Mouse (Mus musculus) heart, embryonic 13.5 days (tissue): ENCODE measurements around the gene Gm21983. TPM values are rescaled to one million over a fixed set of nuclear protein-coding genes. Genes with fewer than 3 reads are reported as not detected.

Source experiments
- ATAC-seq: fragments of 200-750 bp; cut with Nextera tagmentation; 2 replicates; pipeline ENCODE4 v1.8.0; 2017; ENCODE audit warnings: moderate TSS enrichment; ENCODE audit not compliant: insufficient number of reproducible peaks, low FRiP score, low TSS enrichment; ENCODE audit errors: extremely low read depth
- H3K27ac ChIP-seq: fragments of 300-500 bp; sonication (generic); replicated peaks from 2 replicates; pipeline ENCODE4 v1.5.1; 2015; ENCODE audit warnings: moderate library complexity, mild to moderate bottlenecking, inconsistent platforms
- H3K27me3 ChIP-seq: fragments of 300-500 bp; sonication (generic); replicated peaks from 2 replicates; pipeline ENCODE4 v1.6.1; 2015; ENCODE audit warnings: mild to moderate bottlenecking, inconsistent platforms
- H3K36me3 ChIP-seq: fragments of 300-500 bp; sonication (generic); 2 replicates; pipeline ENCODE4 v1.6.1; 2015; ENCODE audit warnings: mild to moderate bottlenecking, inconsistent platforms
- H3K4me1 ChIP-seq: fragments of 300-500 bp; sonication (generic); 2 replicates; pipeline ENCODE4 v1.6.1; 2015; ENCODE audit warnings: inconsistent platforms
- H3K4me2 ChIP-seq: fragments of 300-500 bp; sonication (generic); 2 replicates; pipeline ENCODE4 v1.6.1; 2015; ENCODE audit warnings: inconsistent platforms, mild to moderate bottlenecking, moderate library complexity
- H3K4me3 ChIP-seq: fragments of 300-500 bp; sonication (generic); 2 replicates; pipeline ENCODE4 v1.5.1; 2015; ENCODE audit warnings: moderate library complexity, mild to moderate bottlenecking, inconsistent platforms
- H3K9ac ChIP-seq: fragments of 300-500 bp; sonication (generic); 2 replicates; pipeline ENCODE4 v1.6.1; 2015; ENCODE audit warnings: inconsistent platforms, mild to moderate bottlenecking, moderate library complexity
- H3K9me3 ChIP-seq: fragments of 300-500 bp; sonication (generic); 2 replicates; pipeline ENCODE4 v1.6.1; 2016; ENCODE audit warnings: inconsistent platforms
- WGBS: fragments of 180-500 bp; shearing (Covaris S2); methylation state at CpG from one replicate; pipeline ENCODE4 v1.1.7; 2015; ENCODE audit warnings: mixed read lengths; 5-methylcytosine and 5-hydroxymethylcytosine counted together
- microRNA counts: library from miRNA; unstranded; fragments of <30 nt; microRNA quantifications from one replicate; lab custom pipeline; 2016
- microRNA-seq: library from miRNA; unstranded; fragments of <30 nt; microRNA quantifications from one replicate; pipeline ENCODE4, GENCODE M21; 2016
- polyA plus RNA-seq: library from polyadenylated mRNA; unstranded; fragments of >200 nt; fragmentation: Nextera tagmentation; extraction: Ambion mirVana; gene quantifications from 2 replicates; pipeline ENCODE4 v1.2.1, GENCODE M21; 2015

The Gm21983 gene
- polyA plus RNA-seq, 1 experiment from 2014 or later = 0.31 TPM

- Histone ChIP-seq H3K27ac (no peak overlapping the region), H3K9ac (no peak overlapping the region)
- ATAC-seq = no peak
Measured at GRCm38 (mm10) chr7:27128946-27129345, 51.9 kb downstream of the Gm21983 start.

DNA sequence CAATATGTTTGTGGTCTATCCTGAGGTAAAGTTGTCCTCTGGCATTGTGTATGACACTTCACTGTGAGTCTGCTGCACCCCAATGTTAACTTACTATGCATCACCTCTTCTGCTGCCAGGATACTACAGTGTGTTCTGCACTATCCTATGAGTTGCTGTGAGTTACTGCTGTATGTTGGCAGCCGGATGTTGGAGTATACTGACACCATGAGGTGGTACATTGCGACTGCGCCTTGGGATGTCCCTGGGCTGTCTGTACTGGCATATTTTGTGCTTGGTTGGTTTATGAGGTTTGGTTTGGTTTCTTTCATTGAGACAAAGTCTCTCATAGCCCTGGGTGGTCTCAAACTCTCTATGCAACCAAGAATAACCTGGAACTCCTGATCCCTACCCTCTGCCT lies 52.7 kb downstream of the Gm21983 start:
- 47% methylated on average over 3 of the region's 3 CpGs for WGBS
- Histone ChIP-seq H3K4me3 (no peak overlapping the region), H3K4me2 (no peak overlapping the region), H3K9me3 (0 out of 2 replicates have a peak, but pooled peaks cover 3% of the 10 kb centered on the region), H3K36me3 (no peaks in the 10 kb centered on the region), H3K27me3 (no peaks in the 10 kb centered on the region), H3K9ac (no peak overlapping the region), H3K4me1 (peaks cover 5% of the 10 kb centered on the region), H3K27ac (no peak overlapping the region)
- ATAC-seq = no peak

More at GRCm38 (mm10) chr7:27128946-27129345, 51.9 kb downstream of the Gm21983 start:
- 0 out of 2 replicates have a peak, but pooled peaks cover 3% of the 10 kb centered on the region for H3K9me3 ChIP-seq
- H3K36me3 ChIP-seq = no peaks in the 10 kb centered on the region
- peaks cover 6% of the 10 kb centered on the region for H3K4me1 ChIP-seq
- H3K4me2 ChIP-seq = no peak overlapping the region
- H3K27me3 ChIP-seq = no peaks in the 10 kb centered on the region
- WGBS = 55% methylated on average over 13 of the region's 13 CpGs
- H3K4me3 ChIP-seq = no peak overlapping the region

DNA sequence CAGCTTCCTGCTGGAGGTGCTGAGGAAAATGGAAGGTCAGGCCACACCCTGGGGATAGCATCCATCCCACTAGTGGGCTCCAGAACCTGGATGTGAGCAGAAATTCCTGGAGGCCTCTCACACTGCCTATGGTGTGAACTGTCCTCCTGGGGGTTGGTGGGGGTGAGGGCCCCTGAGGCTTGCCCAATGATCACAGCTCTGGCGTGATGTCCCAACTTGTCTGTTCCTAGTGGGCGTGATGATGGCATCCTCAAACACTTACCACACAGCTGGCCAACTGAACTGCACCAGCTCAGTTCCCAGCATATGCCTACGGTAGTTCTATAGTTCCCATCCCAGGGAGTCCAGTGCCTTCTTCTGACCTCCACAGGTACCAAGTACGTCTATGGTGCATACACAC lies 55.9 kb downstream of the Gm21983 start:
- Histone ChIP-seq H3K9me3 (no peaks in the 10 kb centered on the region), H3K4me3 (no peak overlapping the region), H3K27me3 (no peaks in the 10 kb centered on the region), H3K27ac (no peak overlapping the region), H3K36me3 (no peaks in the 10 kb centered on the region), H3K9ac (no peak overlapping the region), H3K4me1 (no peaks in the 10 kb centered on the region), H3K4me2 (no peak overlapping the region)
- WGBS = 76% methylated on average over 4 of the region's 4 CpGs
- no peak for ATAC-seq

DNA sequence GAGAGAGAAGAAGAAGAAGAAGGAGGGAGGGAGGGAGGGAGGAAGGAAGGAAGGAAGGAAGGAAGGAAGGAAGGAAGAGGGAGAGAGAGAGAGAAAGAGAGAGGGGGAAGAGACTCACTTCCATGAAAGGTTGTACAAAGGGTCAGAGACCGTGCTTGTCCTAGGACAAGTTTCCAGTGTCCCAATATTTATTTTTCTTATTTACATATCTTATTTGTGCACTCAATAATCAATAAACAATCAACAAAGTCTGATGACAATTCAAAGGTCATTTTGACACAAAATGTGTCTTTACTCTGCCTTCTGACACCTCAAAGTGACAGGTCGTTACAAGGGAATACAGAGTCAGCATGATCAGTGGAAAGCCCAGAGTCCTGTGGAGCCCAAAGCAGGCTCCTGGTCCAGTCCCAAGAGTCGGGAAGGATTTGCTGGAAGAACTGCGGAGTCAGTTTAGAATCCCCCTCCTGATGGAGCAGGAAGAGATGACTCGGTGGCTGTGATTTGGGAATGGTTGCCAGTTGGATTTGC lies 56.5 kb downstream of the Gm21983 start:
- Histone ChIP-seq H3K9ac (no peak overlapping the region), H3K4me3 (no peak overlapping the region), H3K4me1 (no peaks in the 10 kb centered on the region), H3K4me2 (no peak overlapping the region), H3K27me3 (no peaks in the 10 kb centered on the region), H3K9me3 (no peaks in the 10 kb centered on the region), H3K27ac (no peak overlapping the region), H3K36me3 (no peaks in the 10 kb centered on the region)
- WGBS = 65% methylated on average over 5 of the region's 5 CpGs
- no peak for ATAC-seq

GRCm38 (mm10) chr7:27119676-27120075 lies 61.2 kb downstream of the Gm21983 start, which contains the start of gene Cyp2f2:
Cyp2f2 (plus strand) TSS chr7:27119909.
- Histone ChIP-seq H3K27ac (no peak within 1 kb of the TSS), H3K27me3 (no peaks in the 10 kb centered on the region)
- ATAC-seq = no peak

More at GRCm38 (mm10) chr7:27119676-27120075, 61.2 kb downstream of the Gm21983 start, which contains the start of gene Cyp2f2:
- H3K4me1 ChIP-seq = no peaks in the 10 kb centered on the region
- no peaks in the 10 kb centered on the region for H3K36me3 ChIP-seq
- H3K9ac ChIP-seq = no peak within 1 kb of the TSS
- no peaks in the 10 kb centered on the region for H3K9me3 ChIP-seq
- no peak within 1 kb of the TSS for H3K4me3 ChIP-seq
- H3K4me2 ChIP-seq = no peak within 1 kb of the TSS

MicroRNAs within 50 kb of the gene (microRNA counts, 519-probe panel; counts per million panel counts)
- 209 counts per million, percentile 61 among the panel's probes with 10 or more counts for microRNA mmu-miR-1191 (lab: Ali Mortazavi, UCI)

Small RNA genes lying within 50 kb of the gene (microRNA-seq; reads per million reads assigned to microRNA genes)
- gene Mir1191 (3.7 reads per million, percentile 15 among the genes with 10 or more reads in this experiment), gene Mir3101 (not detected)

Other genes with a start within 250 kb of the Gm21983 start
- gene Cyp2a22, start 241.7 kb downstream of the Gm21983 start, polyA plus RNA-seq = not detected in 2 replicates
- not detected in 2 replicates for gene Cyp2a12, start 152.0 kb downstream of the Gm21983 start, polyA plus RNA-seq
- not detected in 2 replicates for gene Cyp2f2, start 61.2 kb downstream of the Gm21983 start, polyA plus RNA-seq
- gene Cyp2t4, start 27.4 kb downstream of the Gm21983 start, polyA plus RNA-seq = 0.12 TPM in 1 of 2 replicates, not detected in the other
- gene Egln2, start 14.3 kb downstream of the Gm21983 start, polyA plus RNA-seq = 48.1 and 52.7 TPM in 2 replicates
- 48.6 and 48.8 TPM in 2 replicates for gene Rab4b, start 2.2 kb downstream of the Gm21983 start, polyA plus RNA-seq
- 4.3 and 4.8 TPM in 2 replicates for gene Mia, start 71 bp upstream of the Gm21983 start, polyA plus RNA-seq
- 2.9 and 3.1 TPM in 2 replicates for gene BC024978, start 14.7 kb upstream of the Gm21983 start, polyA plus RNA-seq
- gene Snrpa, start 15.2 kb upstream of the Gm21983 start, polyA plus RNA-seq = 158 TPM in 2 replicates
- gene Itpkc, start 47.6 kb upstream of the Gm21983 start, polyA plus RNA-seq = 2.3 and 3.3 TPM in 2 replicates
- 10.2 and 12.0 TPM in 2 replicates for gene Coq8b, start 51.9 kb upstream of the Gm21983 start, polyA plus RNA-seq
- gene Numbl, start 77.3 kb upstream of the Gm21983 start, polyA plus RNA-seq = 8.3 and 8.8 TPM in 2 replicates
- 51.3 and 53.3 TPM in 2 replicates for gene Ltbp4, start 156.6 kb upstream of the Gm21983 start, polyA plus RNA-seq
- gene Shkbp1, start 174.9 kb upstream of the Gm21983 start, polyA plus RNA-seq = 28.8 and 32.2 TPM in 2 replicates
- 0.83 and 0.90 TPM in 2 replicates for gene Gm20479, start 176.3 kb upstream of the Gm21983 start, polyA plus RNA-seq